Mouse (Mus musculus) adrenal gland, postnatal 14 days (tissue): Measurements from ENCODE around the gene Mau2. TPM values are rescaled to one million over a fixed set of nuclear protein-coding genes. Genes with fewer than 3 reads are reported as not detected.
A peak's percentile ranks its signal among the peaks of the same experiment; 100 is the strongest.
"Not testable (repeated sequence)": the region's sequence is repeated elsewhere in the genome, so short reads cannot be mapped to it uniquely, and the experiment has no call there.

ENCODE experiments used
- DNase-seq: peaks from one replicate; pipeline ENCODE4 v3.0.0; 2021; ENCODE audit warnings: mixed read lengths
- long read RNA-seq, 2 experiments: library from polyadenylated mRNA; stranded (forward); transcript quantifications; one replicate each; pipeline ENCODE4 v2.0.0; 2021
- total RNA-seq: library from RNA; stranded (reverse); gene quantifications from 2 replicates; pipeline ENCODE4 v1.2.3, GENCODE M21; 2021

Gene Mau2
- 54.0 and 60.3 TPM in 2 replicates for total RNA-seq
- long read RNA-seq, experiment 1, full-length matches to known transcripts: 45 of 65 reads
- long read RNA-seq, experiment 1, partial matches to known transcripts: 1 of 65 reads
- long read RNA-seq, experiment 1, other reads (novel, unspliced or antisense): 19 of 65 reads
- long read RNA-seq, experiment 2, full-length matches to known transcripts: 38 of 66 reads
- long read RNA-seq, experiment 2, partial matches to known transcripts: 2 of 66 reads
- long read RNA-seq, experiment 2, other reads (novel, unspliced or antisense): 26 of 66 reads

DNA sequence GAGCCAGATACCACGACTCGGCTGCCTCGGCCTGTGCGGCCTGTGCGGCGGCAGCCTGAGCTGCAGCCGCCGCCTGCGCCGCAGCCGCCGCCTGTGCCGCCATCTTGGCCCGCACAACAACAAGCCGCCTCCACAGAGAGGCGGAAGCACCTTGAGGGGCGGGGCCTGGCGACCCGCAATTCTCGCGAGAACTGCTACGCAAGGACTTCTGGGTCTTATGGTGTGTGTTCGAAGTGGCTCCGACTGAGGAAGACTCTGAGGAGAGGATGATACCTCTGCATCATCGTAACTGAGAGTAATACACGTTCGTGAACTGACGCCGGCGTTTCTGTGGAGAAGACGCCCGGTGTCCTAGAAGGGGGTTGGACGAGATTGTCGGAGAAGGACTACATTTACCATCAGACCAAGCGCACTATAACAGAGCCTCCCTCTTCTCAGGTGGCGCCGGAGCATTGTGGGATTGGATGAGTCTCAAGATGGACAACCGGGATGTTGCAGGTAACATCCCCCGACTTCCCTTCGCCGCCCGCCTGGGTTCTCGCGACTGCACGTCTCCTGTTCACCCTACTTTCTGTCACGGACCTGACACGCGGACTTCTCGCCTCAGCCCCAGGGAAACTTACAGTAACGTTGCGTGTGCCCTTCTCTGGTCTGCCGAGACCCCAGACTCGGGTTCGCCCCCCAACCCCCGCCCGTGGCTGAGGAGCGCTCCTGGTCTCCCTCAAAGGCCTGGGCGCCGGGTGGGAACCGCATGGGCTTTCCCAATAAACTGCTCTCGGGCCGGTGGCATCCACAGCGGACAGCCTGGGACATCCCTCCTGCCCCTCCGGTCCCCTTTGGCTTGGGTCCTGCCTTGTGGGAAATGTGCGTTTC lies at the start of gene Mau2, which contains the start of gene Sugp1:
TSS of gene Mau2 (minus strand) at position 152 of the 873 bp plus-strand sequence.
TSS of gene Sugp1 (plus strand) at position 231 of the 873 bp plus-strand sequence.
- DNase-seq: peak; percentile 97

DNA sequence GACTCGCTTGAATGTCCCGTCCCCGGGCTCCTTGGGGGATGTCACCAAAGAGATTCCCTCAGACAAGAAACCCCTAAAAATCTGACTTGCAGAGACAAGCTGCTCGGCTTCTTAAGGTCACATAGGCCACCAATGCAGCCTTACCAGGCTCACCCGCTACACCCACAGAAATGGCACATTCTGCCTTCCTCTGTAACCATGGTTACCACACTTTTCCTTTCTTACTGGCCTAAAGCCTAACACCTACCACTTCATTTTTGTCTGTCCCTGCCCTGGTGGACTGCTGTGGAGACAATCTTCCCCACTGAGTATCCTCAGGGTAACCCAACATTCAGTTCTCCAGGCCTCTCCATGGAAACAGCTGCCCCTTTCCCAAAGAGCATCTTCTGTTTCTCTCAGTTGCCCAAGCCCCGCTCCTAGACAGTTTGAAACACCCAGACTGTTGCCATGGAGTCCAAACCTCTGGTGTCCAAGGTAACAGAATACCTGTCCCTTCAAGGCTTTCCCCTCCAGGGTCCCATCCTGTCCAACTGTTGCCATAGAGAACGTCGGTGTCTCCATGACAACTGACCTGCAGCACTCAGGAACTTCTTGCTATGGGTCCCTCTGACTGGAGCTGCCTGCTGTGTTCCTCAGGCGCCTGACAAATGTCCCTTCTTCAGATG lies 46.9 kb upstream of the Mau2 start:
- no peak for DNase-seq

DNA sequence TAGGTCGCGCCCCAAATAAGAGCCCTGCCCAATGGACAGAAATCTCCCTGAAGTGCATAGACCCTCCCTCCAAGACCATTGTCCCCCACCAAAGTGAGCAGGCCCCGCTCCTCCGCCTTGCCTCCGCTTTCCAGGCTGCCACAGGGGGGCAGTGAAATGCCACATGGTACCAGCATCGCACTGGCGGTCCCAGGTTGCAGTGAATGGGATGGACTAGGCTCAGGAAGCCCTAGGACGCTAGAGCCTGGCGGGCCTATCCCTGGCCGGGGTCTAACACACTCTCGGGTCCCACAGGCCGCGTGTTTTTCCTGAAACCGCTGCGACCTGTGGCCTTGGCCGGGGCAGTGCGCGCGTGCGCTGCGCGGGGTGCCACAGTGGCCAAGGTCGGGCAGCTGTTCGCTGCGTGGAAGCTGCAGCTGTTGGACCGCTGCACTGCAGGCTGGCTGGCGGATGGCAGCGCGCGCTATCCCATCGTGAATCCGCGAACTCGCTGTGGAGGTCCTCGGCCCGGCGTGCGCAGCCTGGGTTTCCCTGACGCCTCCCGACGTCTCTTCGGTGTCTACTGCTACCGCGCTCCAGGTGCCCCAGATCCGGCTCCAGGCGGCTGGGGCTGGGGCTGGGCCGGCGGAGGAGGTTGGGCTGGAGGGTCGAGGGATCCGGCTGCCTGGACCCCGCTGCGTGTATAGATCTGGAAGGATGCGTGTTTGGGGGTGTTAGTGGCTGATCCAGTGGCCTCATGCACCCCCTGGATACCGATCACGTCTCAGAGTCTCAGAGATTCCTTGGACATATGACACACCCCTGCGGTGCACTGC lies 45.5 kb upstream of the Mau2 start:
- peak; percentile 67 for DNase-seq

DNA sequence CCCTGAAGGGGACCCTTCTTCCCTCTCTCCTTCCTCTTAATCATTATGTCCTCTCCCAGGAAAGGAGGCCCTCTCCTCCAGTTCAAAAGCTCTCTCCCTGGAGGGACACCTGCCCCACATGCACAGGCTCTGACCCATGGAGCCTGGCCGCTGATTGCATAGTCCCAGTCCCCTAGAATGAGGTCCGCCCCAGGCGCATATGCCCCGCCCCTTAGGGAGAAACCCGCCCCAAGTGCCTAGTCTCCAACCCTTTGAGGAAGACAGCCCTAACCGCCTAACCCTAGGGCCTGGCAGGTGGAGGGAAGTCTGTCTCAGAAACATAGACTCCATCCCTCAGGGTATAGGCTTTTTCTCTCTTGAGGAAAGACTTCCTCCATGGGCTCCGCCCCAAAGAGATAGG lies 44.7 kb upstream of the Mau2 start:
- DNase-seq: peak; percentile 11

DNA sequence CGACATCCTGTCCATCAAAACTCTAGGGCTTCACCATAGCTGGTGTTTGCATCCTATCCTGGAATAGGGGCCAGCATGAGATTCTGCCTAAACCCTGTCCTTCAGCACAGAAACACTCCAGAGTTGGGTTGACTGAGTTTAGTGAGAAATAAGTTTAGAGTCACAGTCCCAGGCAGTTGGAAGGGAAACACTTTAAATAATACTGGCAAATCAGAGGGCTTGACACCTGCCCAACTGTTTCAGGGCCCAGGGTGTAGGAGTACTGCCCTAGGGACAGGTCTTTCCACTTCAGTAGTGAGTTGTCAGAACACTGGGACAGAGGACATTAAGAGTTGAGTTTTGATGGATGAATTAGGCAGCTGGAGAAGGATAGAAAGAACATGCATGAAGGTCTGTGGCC lies 43.6 kb upstream of the Mau2 start:
- no peak for DNase-seq

DNA sequence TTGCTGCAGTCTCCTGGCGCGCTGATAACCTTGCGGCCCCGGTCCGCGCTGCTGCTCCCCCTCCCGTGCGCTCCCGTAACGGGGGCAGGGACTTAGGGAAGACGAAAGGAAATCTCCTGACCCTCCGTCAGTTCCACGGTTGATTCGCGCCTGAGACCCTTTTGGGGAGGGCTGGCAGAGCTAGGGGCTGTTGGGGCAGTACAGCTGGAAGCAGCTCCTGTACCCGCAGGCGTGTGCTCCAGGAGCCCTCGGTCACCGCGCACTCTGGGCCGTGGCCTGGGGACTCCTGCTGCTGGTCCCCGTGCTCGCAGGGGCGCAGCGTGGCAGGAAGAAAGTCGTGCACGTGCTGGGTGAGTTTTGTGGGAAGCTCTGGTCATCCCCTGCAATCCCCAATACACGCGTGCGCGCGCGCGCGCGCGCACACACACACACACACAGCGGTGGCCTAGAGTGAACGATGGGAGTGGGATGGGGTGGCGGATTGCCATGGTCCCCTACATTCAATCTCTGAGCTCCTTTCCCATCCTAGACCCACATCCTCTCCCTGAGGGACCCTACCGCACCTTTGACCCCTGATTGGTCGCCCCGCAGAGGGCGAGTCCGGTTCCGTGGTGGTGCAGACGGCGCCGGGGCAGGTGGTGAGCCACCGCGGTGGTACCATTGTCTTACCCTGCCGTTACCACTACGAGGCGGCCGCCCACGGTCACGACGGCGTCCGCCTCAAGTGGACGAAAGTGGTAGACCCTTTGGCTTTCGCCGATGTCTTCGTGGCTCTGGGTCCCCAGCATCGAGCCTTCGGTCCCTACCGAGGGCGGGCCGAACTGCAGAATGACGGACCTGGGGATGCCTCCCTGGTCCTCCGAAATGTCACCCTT lies 41.9 kb upstream of the Mau2 start:
- peak; percentile 34 for DNase-seq

DNA sequence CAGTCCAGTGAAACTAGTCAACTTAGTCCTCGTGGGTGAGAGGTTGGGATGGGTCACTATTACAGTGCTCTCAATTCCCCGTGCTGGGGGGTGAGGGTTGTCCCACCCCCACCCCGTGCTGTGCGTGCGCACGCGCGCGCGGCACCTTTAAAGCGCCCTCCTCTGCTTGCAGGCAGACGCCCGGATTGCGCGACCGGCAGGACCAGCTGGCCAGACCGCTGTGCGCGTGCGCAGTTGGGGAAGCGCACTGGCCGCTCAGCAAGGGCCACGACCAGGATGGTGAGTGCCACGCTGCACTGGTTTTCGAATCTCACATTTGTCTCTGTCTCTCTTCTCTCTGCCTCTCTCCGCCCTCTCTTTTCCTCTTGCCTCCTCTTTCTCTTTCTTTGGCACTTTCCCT lies 40.8 kb upstream of the Mau2 start, which contains the start of gene Hapln4:
TSS of gene Hapln4 (plus strand) at position 173 of the 400 bp plus-strand sequence.
- peak; percentile 76 for DNase-seq

DNA sequence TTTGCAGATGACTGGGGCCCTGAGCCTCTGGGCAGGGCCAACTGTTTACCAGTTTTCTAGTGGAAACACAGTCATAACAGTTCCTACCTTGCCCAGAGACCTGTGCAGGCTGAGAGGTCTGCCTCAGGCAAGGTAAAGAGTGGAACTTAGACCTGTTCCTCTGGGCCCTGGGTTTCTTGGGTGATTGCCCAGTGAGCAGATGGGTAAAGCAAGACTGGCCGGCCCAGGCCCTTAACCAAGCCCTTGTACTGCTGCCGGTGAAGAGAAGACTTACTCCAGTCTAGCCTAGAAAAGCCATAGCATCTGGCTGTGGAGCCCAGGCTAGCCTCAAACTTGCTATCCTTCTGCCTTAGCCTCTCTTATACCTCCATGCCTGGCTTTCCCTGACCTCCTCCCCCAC lies 39.4 kb upstream of the Mau2 start:
- no peak for DNase-seq

DNA sequence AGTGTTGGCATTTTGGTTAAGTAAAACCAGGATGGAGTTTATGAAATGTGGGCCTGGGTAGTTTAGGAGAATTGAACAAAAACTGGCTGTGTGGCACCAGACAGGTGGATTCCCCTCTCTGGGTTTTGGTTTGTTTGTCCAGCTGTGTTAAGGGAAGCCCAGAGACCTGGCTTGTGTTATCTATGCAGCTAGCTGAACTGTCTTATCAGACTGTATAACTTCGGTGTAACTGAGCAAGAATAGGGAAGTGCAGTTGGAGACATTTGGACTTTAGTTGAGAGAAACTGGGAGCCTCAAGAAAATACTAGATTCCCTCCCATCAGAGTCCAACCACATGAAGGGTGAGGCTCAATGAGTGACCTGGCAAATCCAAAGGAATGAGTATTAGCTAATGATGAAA lies 31.1 kb upstream of the Mau2 start:
- DNase-seq: no peak

DNA sequence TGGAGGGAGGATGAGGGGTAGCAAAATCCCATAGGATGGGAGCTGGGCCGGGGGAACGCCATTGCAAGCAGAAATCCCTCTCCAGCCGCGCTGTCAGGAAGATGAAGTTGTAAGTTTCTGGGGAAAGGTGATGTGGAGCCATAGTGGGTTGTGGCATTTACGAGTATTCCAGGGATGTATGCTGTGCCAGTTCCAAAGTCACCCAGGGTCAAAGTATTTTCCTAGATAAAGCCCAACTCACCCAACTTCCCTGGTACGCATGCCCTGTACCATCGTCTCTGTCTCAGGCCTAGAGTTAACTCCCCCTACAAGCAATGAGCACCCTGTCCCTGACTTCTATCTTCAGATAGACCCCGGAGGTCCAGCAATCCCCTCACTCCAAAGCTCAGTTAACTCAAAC lies 30.6 kb upstream of the Mau2 start:
- DNase-seq: no peak

DNA sequence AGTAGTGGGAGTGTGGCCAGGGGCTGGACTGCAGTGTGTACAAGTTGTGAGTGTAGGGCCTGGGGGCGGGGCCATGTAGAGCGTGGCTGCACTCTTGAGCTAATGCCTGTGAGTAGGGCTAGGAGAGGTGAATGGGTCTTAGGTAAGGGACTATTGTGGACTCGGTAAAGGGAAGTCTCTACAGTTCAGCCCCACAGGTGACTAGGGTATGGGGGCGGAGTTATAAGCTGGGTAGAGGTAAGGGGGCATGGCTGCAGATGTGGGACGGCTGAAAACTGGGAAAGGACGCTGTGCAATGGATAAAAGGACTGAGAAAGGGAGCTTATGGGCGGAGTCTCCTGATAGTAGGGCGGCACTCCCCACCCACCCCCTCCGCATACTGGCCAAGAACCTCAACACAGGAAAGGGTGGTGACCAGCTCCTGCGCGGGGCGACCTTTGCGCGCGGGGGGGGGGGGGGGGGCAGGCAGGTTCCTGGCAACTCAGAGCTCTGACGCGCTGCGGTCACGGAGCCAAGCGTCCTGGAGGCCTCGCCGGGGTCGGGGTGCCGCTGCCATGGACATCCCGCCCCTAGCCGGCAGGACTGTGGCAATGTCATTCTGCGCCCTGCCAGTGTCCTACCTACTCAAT lies 30.0 kb upstream of the Mau2 start, which contains the start of gene Tm6sf2:
TSS of gene Tm6sf2 (plus strand) at position 484 of the 629 bp plus-strand sequence.
- DNase-seq: peak; percentile 71

DNA sequence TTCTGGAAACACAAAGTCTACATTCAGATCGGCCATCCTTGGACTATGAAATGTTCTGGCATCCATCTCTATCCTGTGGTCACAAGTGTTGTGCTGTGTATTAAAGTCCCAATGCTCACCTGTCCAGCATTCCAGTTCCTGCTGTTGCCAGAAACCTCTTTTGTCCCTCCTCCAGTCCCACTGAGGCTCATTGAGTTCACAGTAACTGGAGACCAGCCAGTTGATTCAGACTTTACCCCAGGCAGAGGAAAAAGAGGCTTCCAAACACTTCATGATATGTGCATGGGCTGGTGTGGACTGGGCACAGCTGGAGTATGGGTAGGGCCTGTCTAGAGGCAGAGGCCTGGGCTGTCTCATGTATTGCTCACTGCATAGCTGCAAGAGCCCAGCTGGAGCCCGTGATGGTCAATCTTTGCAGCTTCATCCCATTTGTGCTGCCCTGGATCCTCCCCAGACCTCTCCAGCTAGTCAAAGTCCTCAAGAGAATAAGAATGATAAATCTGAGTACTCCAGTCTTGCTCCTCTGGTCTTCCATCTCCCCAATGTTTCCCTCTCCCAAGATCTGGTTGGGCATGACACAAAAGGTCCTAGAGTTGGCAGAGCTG lies 29.4 kb upstream of the Mau2 start:
- no peak for DNase-seq

DNA sequence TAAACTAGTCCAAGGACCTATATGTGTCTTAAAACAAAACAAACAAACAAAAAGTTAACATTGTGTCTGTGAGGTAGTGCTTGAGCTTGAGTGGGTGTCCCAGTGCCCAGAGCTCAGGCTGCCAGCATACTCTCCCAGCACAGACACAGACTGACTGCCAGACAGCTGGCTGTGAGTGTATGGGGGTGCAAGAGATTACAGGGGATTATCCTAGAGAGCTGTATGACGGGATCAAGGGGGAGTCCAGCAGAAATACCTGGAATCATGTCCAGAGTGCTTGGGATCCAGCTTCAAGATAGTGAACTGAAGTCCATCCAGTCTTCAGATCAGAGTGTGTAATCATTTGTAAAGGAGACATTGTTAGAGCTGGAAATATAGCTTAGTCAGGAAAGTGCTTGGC lies 15.2 kb upstream of the Mau2 start:
- no peak for DNase-seq

DNA sequence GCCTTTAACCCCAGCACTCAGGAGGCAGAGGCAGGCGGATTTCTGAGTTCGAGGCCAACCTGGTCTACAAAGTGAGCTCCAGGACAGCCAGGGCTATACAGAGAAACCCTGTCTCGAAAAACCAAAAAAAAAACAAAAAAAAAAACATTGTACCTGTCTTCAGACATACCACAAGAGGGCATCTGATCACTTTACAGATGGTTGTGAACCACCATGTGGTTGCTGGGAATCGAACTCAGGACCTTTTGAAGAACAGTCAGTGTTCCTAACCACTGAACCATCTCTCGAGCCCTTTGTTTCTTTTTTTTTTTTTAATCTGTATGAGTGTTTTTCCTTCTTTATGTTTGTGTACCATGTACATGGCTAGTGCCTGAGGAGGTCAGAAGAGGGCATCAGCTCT lies 7.9 kb upstream of the Mau2 start:
- DNase-seq: not testable (repeated sequence)

DNA sequence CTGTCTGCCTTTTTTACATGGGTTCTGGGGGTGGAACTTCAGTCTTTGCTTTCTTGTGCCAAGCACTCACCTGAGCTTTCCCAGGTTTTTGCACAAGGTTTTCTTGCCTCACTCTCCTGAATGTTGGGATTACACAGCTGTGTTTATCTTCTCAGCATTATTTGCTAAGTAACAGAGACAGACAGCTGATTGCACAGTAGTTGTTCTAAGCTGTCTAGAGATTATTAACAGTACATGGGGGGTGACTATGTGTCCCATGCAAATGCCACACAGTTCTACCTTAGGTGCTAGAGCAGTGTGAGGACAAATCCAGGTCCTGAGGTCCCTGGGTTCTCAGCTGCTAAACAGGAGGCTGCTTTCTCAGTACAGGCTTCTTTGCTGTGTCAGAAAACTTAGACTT lies 7.1 kb upstream of the Mau2 start:
- DNase-seq: no peak

DNA sequence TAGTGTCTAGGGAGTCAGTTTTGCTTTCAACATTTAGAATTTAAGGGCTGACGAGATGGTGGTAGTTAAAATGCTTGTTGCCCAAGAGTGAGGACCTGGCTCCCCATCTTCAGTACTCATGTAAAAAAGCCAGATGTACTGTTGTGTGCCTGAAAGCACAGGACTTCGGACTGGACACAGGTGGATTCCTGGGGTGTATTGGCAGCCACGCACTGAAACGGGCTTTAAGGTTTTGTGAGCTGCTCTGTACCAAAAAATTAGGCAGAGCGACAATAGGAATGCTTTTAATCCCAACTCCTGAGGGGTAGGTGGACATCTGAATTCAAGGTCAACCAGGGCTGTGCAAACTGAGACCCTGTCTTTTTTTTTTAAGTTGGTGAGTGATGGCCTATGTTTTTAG lies 1.5 kb upstream of the Mau2 start:
- no peak for DNase-seq

DNA sequence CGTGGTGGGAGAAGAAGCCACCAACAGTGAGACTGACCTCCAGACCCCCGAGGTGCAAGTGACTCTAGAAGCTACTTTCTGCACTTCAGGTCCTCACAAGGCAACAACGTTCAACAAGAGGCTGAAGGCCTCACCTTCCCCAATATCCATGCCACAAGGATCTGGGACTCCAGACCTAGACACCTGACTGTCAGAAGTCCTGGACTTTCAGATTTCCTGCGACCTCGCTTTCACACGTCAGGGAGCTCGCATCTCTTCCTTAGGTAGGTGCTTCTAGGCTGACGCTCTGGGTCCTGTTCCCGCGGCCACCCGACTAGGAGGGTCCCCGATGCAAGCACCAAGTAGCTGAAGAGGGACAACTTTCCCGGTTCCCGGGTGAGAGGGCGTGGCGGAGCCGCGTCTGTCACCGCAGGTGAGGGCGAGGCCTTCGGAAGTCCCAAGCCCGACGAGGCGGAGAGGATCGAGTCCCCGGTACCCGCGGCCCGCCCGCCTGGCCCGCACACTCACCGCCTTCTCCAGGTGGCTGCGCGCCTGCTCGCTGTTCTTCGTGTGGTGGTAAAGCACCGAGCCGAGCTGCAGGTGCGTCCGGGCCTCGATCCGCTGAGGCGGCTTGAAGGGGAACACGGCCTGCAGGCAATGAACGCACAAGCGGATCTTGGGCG lies 518 bp downstream of the Mau2 start:
- DNase-seq: peak; percentile 55

DNA sequence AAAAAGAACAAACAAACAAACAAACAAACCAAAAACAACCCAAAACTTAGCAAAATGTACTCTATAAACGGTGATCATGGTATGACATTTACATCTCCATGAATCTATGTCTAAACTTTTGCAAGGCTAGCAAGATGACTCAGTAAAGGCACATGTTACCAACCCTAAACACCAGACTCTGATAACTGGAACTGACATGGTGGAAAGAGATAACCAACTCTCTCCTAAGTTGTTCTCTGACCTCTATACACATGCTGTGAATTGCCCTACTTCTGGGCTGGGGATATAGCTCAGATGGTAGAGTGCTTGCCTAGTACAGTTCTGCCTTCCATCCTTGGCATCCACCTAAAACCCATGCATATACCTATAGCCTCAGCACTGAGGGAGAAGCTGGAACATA lies 4.5 kb downstream of the Mau2 start:
- no peak for DNase-seq

DNA sequence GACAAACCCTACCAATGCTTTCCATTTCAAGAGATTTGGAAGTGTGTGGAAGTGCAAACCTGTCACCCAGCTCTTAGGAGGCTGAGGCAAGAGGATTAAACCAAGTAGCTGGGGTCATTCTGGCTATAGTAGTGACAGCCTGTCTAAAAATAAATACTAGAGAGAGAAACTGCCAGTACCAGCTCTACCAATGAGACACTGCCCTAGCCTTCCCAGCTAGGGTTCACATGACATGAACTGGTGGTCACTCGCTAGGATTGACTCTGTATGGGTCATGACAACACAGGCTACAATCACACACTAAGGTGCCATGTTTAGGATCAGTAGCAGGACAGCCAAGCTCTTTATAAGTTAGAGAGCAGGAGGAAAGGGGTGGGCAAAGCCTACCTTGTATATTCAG lies 12.3 kb downstream of the Mau2 start:
- DNase-seq: no peak
